In the genomic region with DNA sequence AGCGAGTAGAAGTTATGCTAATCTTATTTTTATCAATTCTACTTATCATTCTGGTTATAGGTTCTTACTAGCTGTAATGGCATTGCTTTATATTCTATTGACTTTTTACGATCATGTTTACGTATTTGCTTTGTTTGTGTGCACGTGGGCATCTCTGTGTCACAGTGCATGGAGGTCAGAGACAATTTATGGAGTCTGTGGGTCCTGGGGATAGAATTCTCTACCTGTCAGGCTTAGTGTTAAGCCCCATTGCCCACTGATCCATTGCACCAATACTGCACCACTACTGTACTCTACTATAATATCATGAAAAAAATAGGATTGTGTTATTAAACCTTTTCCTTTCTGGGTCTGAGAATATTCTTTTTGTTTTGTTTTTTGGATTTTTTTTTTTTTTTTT, we compare ENCODE assay signal across 18 mouse cellular contexts. TPM values are rescaled to one million over a fixed set of nuclear protein-coding genes. Genes with fewer than 3 reads are reported as not detected.
A peak's percentile ranks its signal among the peaks of the same experiment; 100 is the strongest.
DNase-seq lines count a peak whose midpoint lies in the region; ATAC-seq and TF ChIP-seq lines count a peak whose summit lies in the region.
"Had no signal": no experiment of that assay in that cellular context is flagged by ENCODE, and none has a peak within 500 bp of the region (broad histone marks: within the 10 kb centered on the region; RNA-seq: fewer than 3 reads in every experiment).

No protein-coding gene starts in this region.

- H3K27ac ChIP-seq in kidney, postnatal 0 days, result no peak overlapping the region
- no peak overlapping the region for H3K27ac ChIP-seq in neural tube, embryonic 11.5 days (ENCODE audit: low read depth, low read length)
- H3K27ac ChIP-seq in neural tube, embryonic 14.5 days (ENCODE audit: low read depth, low read length), result no peak overlapping the region; the same call in 1 of the 2 replicates
- H3K27ac ChIP-seq: embryonic facial prominence, embryonic 13.5 days; forebrain, embryonic 12.5 days; heart, adult 2 months; heart, embryonic 15.5 days had no signal

- DNase-seq in kidney, postnatal 0 days (ENCODE audit: low spot score), result no peak
- no peak for DNase-seq in kidney, postnatal 4 days
- DNase-seq in neural tube, embryonic 11.5 days (ENCODE audit: low spot score), result no peak
- DNase-seq in neural tube, embryonic 10.5 days (ENCODE audit: extremely low spot score, low spot score), result no peak
- no peak for DNase-seq in urinary bladder, postnatal 36 days (ENCODE audit: low spot score in 2 of 2)
- DNase-seq: adrenal gland, adult 2 months; adrenal gland, postnatal 25 days; cerebellum, adult 18-20 months; cerebellum, adult 9-11 months; cerebellum, postnatal 36 days; forebrain, postnatal 0 days; gastrocnemius, postnatal 14 days; heart, adult 2 months; heart, postnatal 14 days had no signal

- no peaks in the 10 kb centered on the region for H3K27me3 ChIP-seq in kidney, postnatal 0 days (ENCODE audit: insufficient read depth, low read length)
- no peaks in the 10 kb centered on the region for H3K27me3 ChIP-seq in neural tube, embryonic 11.5 days (ENCODE audit: control insufficient read depth, insufficient read depth, low read length)
- no peaks in the 10 kb centered on the region for H3K27me3 ChIP-seq in neural tube, embryonic 14.5 days (ENCODE audit: control insufficient read depth, insufficient read depth, low read length)
- H3K27me3 ChIP-seq: embryonic facial prominence, embryonic 13.5 days; forebrain, embryonic 12.5 days; heart, embryonic 15.5 days had no signal

- no peak overlapping the region for H3K4me3 ChIP-seq in kidney, postnatal 0 days (replicated peaks; ENCODE audit: low read depth, low read length)
- no peak overlapping the region for H3K4me3 ChIP-seq in neural tube, embryonic 11.5 days (ENCODE audit: low read depth, low read length)
- H3K4me3 ChIP-seq in neural tube, embryonic 14.5 days (ENCODE audit: low read depth, low read length), result no peak overlapping the region
- H3K4me3 ChIP-seq: embryonic facial prominence, embryonic 13.5 days; forebrain, embryonic 12.5 days; heart, adult 2 months; heart, embryonic 15.5 days had no signal

- H3K9me3 ChIP-seq in kidney, postnatal 0 days (replicated peaks; ENCODE audit: low read length), result no peaks in the 10 kb centered on the region
- H3K9me3 ChIP-seq in neural tube, embryonic 11.5 days (ENCODE audit: control insufficient read depth, low read length), result no peaks in the 10 kb centered on the region
- H3K9me3 ChIP-seq in neural tube, embryonic 14.5 days (ENCODE audit: control insufficient read depth, low read length), result no peaks in the 10 kb centered on the region
- H3K9me3 ChIP-seq: embryonic facial prominence, embryonic 13.5 days; forebrain, embryonic 12.5 days; heart, embryonic 15.5 days had no signal

- H3K36me3 ChIP-seq in kidney, postnatal 0 days (ENCODE audit: insufficient read depth, low read length), result no peaks in the 10 kb centered on the region
- H3K36me3 ChIP-seq in neural tube, embryonic 11.5 days (ENCODE audit: control insufficient read depth, insufficient read depth, low read length), result no peaks in the 10 kb centered on the region
- H3K36me3 ChIP-seq in neural tube, embryonic 14.5 days (ENCODE audit: control insufficient read depth, insufficient read depth, low read length), result no peaks in the 10 kb centered on the region
- H3K36me3 ChIP-seq: embryonic facial prominence, embryonic 13.5 days; heart, embryonic 15.5 days had no signal

- H3K9ac ChIP-seq in kidney, postnatal 0 days (ENCODE audit: low read depth, low read length), result no peak overlapping the region
- H3K9ac ChIP-seq in neural tube, embryonic 11.5 days (ENCODE audit: low read length), result no peak overlapping the region
- no peak overlapping the region for H3K9ac ChIP-seq in neural tube, embryonic 14.5 days (replicated peaks; ENCODE audit: low read depth, low read length)
- H3K9ac ChIP-seq: embryonic facial prominence, embryonic 13.5 days; forebrain, embryonic 12.5 days; forebrain, postnatal 0 days; heart, embryonic 15.5 days had no signal

- peak overlapping the region; percentile 41; the same call in 1 of the 2 replicates for H3K4me2 ChIP-seq in kidney, postnatal 0 days (ENCODE audit: low read length)
- no peak overlapping the region for H3K4me2 ChIP-seq in neural tube, embryonic 11.5 days (ENCODE audit: low read depth)
- H3K4me2 ChIP-seq in neural tube, embryonic 14.5 days (ENCODE audit: low read depth, low read length), result peak overlapping the region; percentile 7; the same call in 1 of the 2 replicates
- H3K4me2 ChIP-seq: embryonic facial prominence, embryonic 13.5 days; forebrain, embryonic 12.5 days; heart, embryonic 15.5 days had no signal

- TF ChIP-seq CTCF in kidney, postnatal 0 days (IDR thresholded peaks at IDR 0.05; ENCODE audit: low read depth), result no peak

- 39% methylated on average over 4 of the region's 4 CpGs for WGBS in kidney, postnatal 0 days
- 81% methylated on average over 4 of the region's 4 CpGs for WGBS in neural tube, embryonic 11.5 days
- 46% methylated on average over 4 of the region's 4 CpGs for WGBS in neural tube, embryonic 14.5 days

- H3K4me1 ChIP-seq in kidney, postnatal 0 days (replicated peaks; ENCODE audit: insufficient read depth, low read length), result 0 out of 2 replicates have a peak, but pooled peaks cover 11% of the 10 kb centered on the region
- no peaks in the 10 kb centered on the region for H3K4me1 ChIP-seq in neural tube, embryonic 11.5 days (ENCODE audit: control insufficient read depth, insufficient read depth, low read length)
- H3K4me1 ChIP-seq in neural tube, embryonic 14.5 days (ENCODE audit: control insufficient read depth, insufficient read depth, low read length), result peaks cover 19% of the 10 kb centered on the region; the same call in 1 of the 2 replicates
- H3K4me1 ChIP-seq: embryonic facial prominence, embryonic 13.5 days; forebrain, embryonic 12.5 days; heart, embryonic 15.5 days had no signal

- peak; percentile 38; the same call in 1 of the 2 replicates for ATAC-seq in kidney, postnatal 0 days (replicated peaks; ENCODE audit: low FRiP score, low read depth)
- ATAC-seq in neural tube, embryonic 11.5 days (ENCODE audit: insufficient read depth, low FRiP score, low TSS enrichment), result peak; percentile 49; the same call in 1 of the 2 replicates
- ATAC-seq in neural tube, embryonic 14.5 days (ENCODE audit: low read depth), result peak; percentile 59
- ATAC-seq: forebrain, postnatal 0 days had no signal

RNA-seq across cellular contexts. Expression of gene Tnfrsf21, which starts 10.4 kb away (rescaled TPM):
- polyA plus RNA-seq in kidney, postnatal 0 days (2015; fragmentation: Nextera tagmentation; extraction: Ambion mirVana), result 52.6 and 53.7 TPM in 2 replicates
- 45.5 and 50.1 TPM in 2 replicates for polyA plus RNA-seq in neural tube, embryonic 11.5 days (2014; fragmentation: Nextera tagmentation; extraction: Ambion mirVana)
- 82.6 and 95.8 TPM in 2 replicates for polyA plus RNA-seq in neural tube, embryonic 14.5 days (2014; fragmentation: Nextera tagmentation; extraction: Ambion mirVana)
